Mouse (Mus musculus) bone marrow macrophage, adult 2 months (primary cell): ENCODE data around the gene Artn.

ENCODE experiments used
- CTCF ChIP-seq: IDR thresholded peaks from 2 replicates; pipeline ENCODE4 v1.5.1; 2012; ENCODE audit warnings: low read depth, mild to moderate bottlenecking, low read length, moderate library complexity
- POLR2A ChIP-seq: IDR thresholded peaks from 2 replicates; pipeline ENCODE4 v1.6.1; 2012; ENCODE audit warnings: mild to moderate bottlenecking, low read depth, low read length, borderline replicate concordance

DNA sequence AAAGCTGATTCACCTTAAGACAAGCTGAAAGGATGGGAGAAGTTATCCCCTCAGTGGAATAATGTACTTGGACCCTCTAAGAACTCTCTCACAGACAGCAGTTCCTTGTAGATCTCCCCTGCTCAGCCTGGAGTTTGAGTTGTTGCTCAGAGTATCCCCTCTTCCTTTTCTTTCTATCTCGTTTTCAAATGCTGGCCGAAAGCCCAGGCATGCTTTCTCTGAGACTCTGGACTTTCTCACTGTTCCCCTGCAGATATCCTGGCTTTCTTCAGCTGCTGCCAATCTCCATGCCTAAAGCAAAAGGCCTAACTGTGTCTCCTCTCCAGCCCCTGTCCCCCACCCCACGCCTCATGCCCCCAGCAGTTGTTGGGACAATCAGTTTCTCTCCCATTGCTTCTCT is 11.3 kb downstream of the Artn start:
- no peak for TF ChIP-seq CTCF
- no peak for TF ChIP-seq POLR2A
